Mouse (Mus musculus) kidney, embryonic 15.5 days (tissue): Measurements from ENCODE around the gene Dagla. TPM values are rescaled to one million over a fixed set of nuclear protein-coding genes. Genes with fewer than 3 reads are reported as not detected.
A peak's percentile ranks its signal among the peaks of the same experiment; 100 is the strongest.

ENCODE experiments used
- ATAC-seq: fragments of 200-750 bp; cut with Nextera tagmentation; replicated peaks from 2 replicates; pipeline ENCODE4 v1.8.0; 2017; ENCODE audit warnings: moderate TSS enrichment; ENCODE audit not compliant: low FRiP score
- H3K27ac ChIP-seq: fragments of 300-500 bp; sonication (generic); 2 replicates; pipeline ENCODE4 v1.5.1; 2015; ENCODE audit warnings: mild to moderate bottlenecking, inconsistent platforms
- H3K27me3 ChIP-seq: fragments of 300-500 bp; sonication (generic); 2 replicates; pipeline ENCODE4 v1.6.1; 2015; ENCODE audit warnings: inconsistent platforms
- H3K36me3 ChIP-seq: fragments of 300-500 bp; sonication (generic); 2 replicates; pipeline ENCODE4 v1.6.1; 2015; ENCODE audit warnings: inconsistent platforms
- H3K4me1 ChIP-seq: fragments of 300-500 bp; sonication (generic); 2 replicates; pipeline ENCODE4 v1.6.1; 2015; ENCODE audit warnings: inconsistent platforms
- H3K4me2 ChIP-seq: fragments of 300-500 bp; sonication (generic); 2 replicates; pipeline ENCODE4 v1.6.1; 2015; ENCODE audit warnings: moderate library complexity, mild to moderate bottlenecking, inconsistent platforms
- H3K4me3 ChIP-seq: fragments of 300-500 bp; sonication (generic); replicated peaks from 2 replicates; pipeline ENCODE4 v1.5.1; 2015; ENCODE audit warnings: mild to moderate bottlenecking, inconsistent platforms
- H3K9ac ChIP-seq: fragments of 300-500 bp; sonication (generic); 2 replicates; pipeline ENCODE4 v1.6.1; 2015; ENCODE audit warnings: mild to moderate bottlenecking, inconsistent platforms
- H3K9me3 ChIP-seq: fragments of 300-500 bp; sonication (generic); replicated peaks from 2 replicates; pipeline ENCODE4 v1.6.1; 2016; ENCODE audit warnings: inconsistent platforms
- WGBS: fragments of 180-500 bp; shearing (Covaris S2); methylation state at CpG from one replicate; pipeline ENCODE4 v1.1.7; 2015; ENCODE audit warnings: mixed read lengths; 5-methylcytosine and 5-hydroxymethylcytosine counted together
- polyA plus RNA-seq: library from polyadenylated mRNA; unstranded; fragments of >200 nt; fragmentation: Nextera tagmentation; extraction: Ambion mirVana; gene quantifications from 2 replicates; pipeline ENCODE4 v1.2.1, GENCODE M21; 2015

Dagla gene
- polyA plus RNA-seq, 1 experiment from 2014 or later = 3.7 TPM

- no peak overlapping the region for H3K9ac ChIP-seq
- H3K4me2 ChIP-seq = no peak overlapping the region
- H3K9me3 ChIP-seq = no peaks in the 10 kb centered on the region
- ATAC-seq = no peak
- H3K4me3 ChIP-seq = no peak overlapping the region
- H3K4me1 ChIP-seq = peaks cover 86% of the 10 kb centered on the region
- WGBS = 88% methylated on average over 5 of the region's 5 CpGs
- no peaks in the 10 kb centered on the region for H3K36me3 ChIP-seq
- peak overlapping the region; percentile 87; the same call in 1 of the 2 replicates for H3K27ac ChIP-seq
- H3K27me3 ChIP-seq = no peaks in the 10 kb centered on the region
Measured at GRCm38 (mm10) chr19:10293987-10294386, 10.7 kb downstream of the Dagla start.

- H3K9me3 ChIP-seq = no peaks in the 10 kb centered on the region
- H3K27ac ChIP-seq = no peak overlapping the region
- H3K4me3 ChIP-seq = no peak overlapping the region
- 42% methylated on average over 9 of the region's 9 CpGs for WGBS
- H3K27me3 ChIP-seq = no peaks in the 10 kb centered on the region
- H3K36me3 ChIP-seq = no peaks in the 10 kb centered on the region
- H3K4me2 ChIP-seq = no peak overlapping the region
- H3K4me1 ChIP-seq = peaks cover 74% of the 10 kb centered on the region
- no peak overlapping the region for H3K9ac ChIP-seq
- ATAC-seq = no peak
Measured at GRCm38 (mm10) chr19:10291896-10292490, 12.7 kb downstream of the Dagla start.

GRCm38 (mm10) chr19:10290153-10290945, 14.3 kb downstream of the Dagla start:
- peaks cover 72% of the 10 kb centered on the region for H3K4me1 ChIP-seq
- no peaks in the 10 kb centered on the region for H3K36me3 ChIP-seq
- H3K27me3 ChIP-seq = no peaks in the 10 kb centered on the region
- H3K9me3 ChIP-seq = no peaks in the 10 kb centered on the region
- WGBS = 56% methylated on average over 16 of the region's 16 CpGs
- no peak overlapping the region for H3K27ac ChIP-seq
- no peak overlapping the region for H3K4me2 ChIP-seq
- 0 out of 2 replicates have a peak, but pooled peaks have one; percentile 30 for ATAC-seq
- no peak overlapping the region for H3K4me3 ChIP-seq
- H3K9ac ChIP-seq = no peak overlapping the region

GRCm38 (mm10) chr19:10289609-10290150, 15.0 kb downstream of the Dagla start:
- Histone ChIP-seq H3K4me3 (no peak overlapping the region), H3K9ac (no peak overlapping the region), H3K9me3 (no peaks in the 10 kb centered on the region), H3K4me2 (no peak overlapping the region), H3K36me3 (no peaks in the 10 kb centered on the region), H3K27me3 (no peaks in the 10 kb centered on the region), H3K4me1 (peaks cover 65% of the 10 kb centered on the region), H3K27ac (0 out of 2 replicates have a peak overlapping the region, but pooled peaks have one; percentile 23)
- ATAC-seq = 0 out of 2 replicates have a peak, but pooled peaks have one; percentile 3
- 58% methylated on average over 4 of the region's 4 CpGs for WGBS

GRCm38 (mm10) chr19:10288125-10289040, 16.3 kb downstream of the Dagla start:
- WGBS = 82% methylated on average over 8 of the region's 8 CpGs
- Histone ChIP-seq H3K9me3 (no peaks in the 10 kb centered on the region), H3K27me3 (no peaks in the 10 kb centered on the region)

GRCm38 (mm10) chr19:10286458-10286872, 18.2 kb downstream of the Dagla start:
- H3K4me1 ChIP-seq = peaks cover 51% of the 10 kb centered on the region
- ATAC-seq = 0 out of 2 replicates have a peak, but pooled peaks have one; percentile 22

More at GRCm38 (mm10) chr19:10288125-10289040, 16.3 kb downstream of the Dagla start:
- H3K9ac ChIP-seq = no peak overlapping the region
- H3K4me3 ChIP-seq = no peak overlapping the region
- H3K4me2 ChIP-seq = no peak overlapping the region
- no peak overlapping the region for H3K27ac ChIP-seq
- H3K4me1 ChIP-seq = peaks cover 59% of the 10 kb centered on the region
- no peaks in the 10 kb centered on the region for H3K36me3 ChIP-seq
- no peak for ATAC-seq

GRCm38 (mm10) chr19:10280771-10281540, 23.7 kb downstream of the Dagla start:
- H3K9me3 ChIP-seq = no peaks in the 10 kb centered on the region
- H3K36me3 ChIP-seq = no peaks in the 10 kb centered on the region
- no peak overlapping the region for H3K27ac ChIP-seq
- no peaks in the 10 kb centered on the region for H3K27me3 ChIP-seq
- no peak overlapping the region for H3K4me2 ChIP-seq
- peaks cover 61% of the 10 kb centered on the region for H3K4me1 ChIP-seq
- ATAC-seq = no peak
- H3K9ac ChIP-seq = no peak overlapping the region
- WGBS = 54% methylated on average over 14 of the region's 14 CpGs
- H3K4me3 ChIP-seq = no peak overlapping the region

More at GRCm38 (mm10) chr19:10286458-10286872, 18.2 kb downstream of the Dagla start:
- Histone ChIP-seq H3K27me3 (no peaks in the 10 kb centered on the region), H3K4me3 (no peak overlapping the region), H3K9ac (no peak overlapping the region), H3K36me3 (no peaks in the 10 kb centered on the region), H3K4me2 (no peak overlapping the region), H3K27ac (peak overlapping the region; percentile 19; the same call in 1 of the 2 replicates), H3K9me3 (no peaks in the 10 kb centered on the region)
- 70% methylated on average over 10 of the region's 10 CpGs for WGBS

GRCm38 (mm10) chr19:10279668-10280067, 25.0 kb downstream of the Dagla start:
- no peaks in the 10 kb centered on the region for H3K9me3 ChIP-seq
- 74% methylated on average over 9 of the region's 9 CpGs for WGBS
- H3K36me3 ChIP-seq = no peaks in the 10 kb centered on the region
- no peak overlapping the region for H3K9ac ChIP-seq
- no peak overlapping the region for H3K4me3 ChIP-seq
- peaks cover 62% of the 10 kb centered on the region for H3K4me1 ChIP-seq
- ATAC-seq = no peak
- H3K27ac ChIP-seq = no peak overlapping the region
- no peaks in the 10 kb centered on the region for H3K27me3 ChIP-seq
- H3K4me2 ChIP-seq = no peak overlapping the region

- peak; percentile 51 for ATAC-seq
- Histone ChIP-seq H3K9me3 (no peaks in the 10 kb centered on the region), H3K27me3 (no peaks in the 10 kb centered on the region), H3K4me3 (no peak overlapping the region), H3K36me3 (no peaks in the 10 kb centered on the region), H3K27ac (peak overlapping the region; percentile 90), H3K4me1 (peaks cover 68% of the 10 kb centered on the region), H3K4me2 (no peak overlapping the region), H3K9ac (no peak overlapping the region)
- 16% methylated on average over 6 of the region's 6 CpGs for WGBS
Measured at GRCm38 (mm10) chr19:10278669-10279324, 25.9 kb downstream of the Dagla start.

GRCm38 (mm10) chr19:10277759-10278158, 26.9 kb downstream of the Dagla start:
- H3K9me3 ChIP-seq = no peaks in the 10 kb centered on the region
- WGBS = 21% methylated on average over 5 of the region's 5 CpGs
- peak overlapping the region; percentile 23; the same call in 1 of the 2 replicates for H3K9ac ChIP-seq
- peak; percentile 83 for ATAC-seq
- no peak overlapping the region for H3K4me3 ChIP-seq
- peak overlapping the region; percentile 38 for H3K4me2 ChIP-seq
- H3K27me3 ChIP-seq = no peaks in the 10 kb centered on the region
- H3K4me1 ChIP-seq = peaks cover 78% of the 10 kb centered on the region
- no peaks in the 10 kb centered on the region for H3K36me3 ChIP-seq
- peak overlapping the region; percentile 90 for H3K27ac ChIP-seq
